Mouse (Mus musculus): ENCODE measurements around the gene Acaa1b. TPM values are rescaled to one million over a fixed set of nuclear protein-coding genes. Genes with fewer than 3 reads are reported as not detected.

Gene Acaa1b
- polyA plus RNA-seq, 1 experiment from 2014 or later, result 5.1 TPM

DNA sequence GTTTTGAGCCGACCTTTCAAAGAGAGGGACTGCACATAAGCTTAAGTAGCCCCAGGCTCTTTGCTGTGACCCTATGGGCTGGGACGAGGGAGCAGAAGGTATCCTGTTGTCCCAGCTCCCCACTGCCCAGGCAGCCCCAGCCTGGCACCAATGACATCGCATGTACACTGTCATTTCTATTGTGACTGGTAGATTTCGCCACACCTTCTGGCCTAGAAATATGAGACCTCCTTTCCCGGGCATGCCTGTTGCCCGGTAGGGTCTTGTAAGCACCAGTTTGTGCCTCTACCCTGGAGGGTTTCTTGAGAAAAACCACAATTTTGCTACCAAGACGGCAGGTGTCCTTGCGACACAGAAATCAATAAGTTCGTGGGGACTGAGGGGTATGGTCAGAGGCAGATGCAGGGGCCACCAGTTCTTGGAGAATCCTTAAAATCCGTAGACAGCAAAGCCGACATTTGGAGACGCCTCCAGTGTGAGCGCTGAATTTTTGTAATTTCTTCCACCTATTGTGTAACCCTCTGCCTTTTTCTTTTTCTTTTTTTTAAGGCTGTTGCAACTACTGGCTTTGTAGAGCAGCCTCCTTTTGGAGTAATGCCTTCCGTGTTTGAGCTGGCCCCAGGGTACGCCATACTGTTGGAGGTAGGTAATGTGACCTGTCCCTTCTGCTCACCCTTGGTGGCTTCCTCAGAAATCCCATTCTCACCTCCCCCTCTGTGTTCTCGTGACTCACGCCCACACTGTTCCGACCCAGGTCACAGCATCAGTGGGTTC lies 34.1 kb downstream of the Acaa1b start:
- H3K4me1 ChIP-seq (ENCODE audit: control insufficient read depth, insufficient read depth, low read depth, low read length), result no peaks in the 10 kb centered on the region
- H3K4me3 ChIP-seq (ENCODE audit: low read length), result no peak overlapping the region
- H3K9me3 ChIP-seq (ENCODE audit: control insufficient read depth, low read length), result no peaks in the 10 kb centered on the region
- H3K4me2 ChIP-seq (ENCODE audit: low read length), result no peak overlapping the region
- WGBS, result 90% methylated on average over 18 of the region's 18 CpGs
- H3K9ac ChIP-seq (ENCODE audit: low read depth, low read length), result no peak overlapping the region
- no peaks in the 10 kb centered on the region for H3K36me3 ChIP-seq (ENCODE audit: control insufficient read depth, insufficient read depth, low read length)
- H3K27me3 ChIP-seq (replicated peaks; ENCODE audit: control insufficient read depth, insufficient read depth, low read length), result no peaks in the 10 kb centered on the region
- H3K27ac ChIP-seq (ENCODE audit: low read depth, low read length), result no peak overlapping the region
- no peak for ATAC-seq

DNA sequence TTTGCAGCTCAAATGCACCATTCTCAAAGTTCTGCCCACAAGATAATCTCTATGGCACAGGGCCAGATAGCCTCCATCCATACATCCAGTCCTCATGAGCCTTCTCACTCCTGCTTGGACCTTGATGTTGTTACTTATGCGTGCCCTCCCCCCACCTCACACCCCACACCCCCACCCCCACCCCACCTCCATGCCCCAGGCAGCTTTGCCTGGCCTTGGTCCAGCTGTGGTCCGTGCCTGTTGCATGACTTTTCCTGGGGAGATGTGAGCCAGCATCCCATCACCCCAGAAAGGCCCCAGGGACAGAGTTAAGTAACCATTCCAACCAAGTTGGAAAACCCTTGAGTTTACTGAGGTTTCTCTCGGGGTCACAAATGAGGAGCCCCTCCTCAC lies 36.7 kb downstream of the Acaa1b start:
- H3K4me2 ChIP-seq (ENCODE audit: low read length), result no peak overlapping the region
- no peak overlapping the region for H3K4me3 ChIP-seq (ENCODE audit: low read length)
- H3K36me3 ChIP-seq (ENCODE audit: control insufficient read depth, insufficient read depth, low read length), result no peaks in the 10 kb centered on the region
- no peak for ATAC-seq
- H3K27ac ChIP-seq (ENCODE audit: low read depth, low read length), result no peak overlapping the region
- H3K4me1 ChIP-seq (ENCODE audit: control insufficient read depth, insufficient read depth, low read depth, low read length), result no peaks in the 10 kb centered on the region
- WGBS, result 72% methylated on average over 3 of the region's 3 CpGs
- no peak overlapping the region for H3K9ac ChIP-seq (ENCODE audit: low read depth, low read length)
- no peaks in the 10 kb centered on the region for H3K9me3 ChIP-seq (ENCODE audit: control insufficient read depth, low read length)
- no peaks in the 10 kb centered on the region for H3K27me3 ChIP-seq (replicated peaks; ENCODE audit: control insufficient read depth, insufficient read depth, low read length)

DNA sequence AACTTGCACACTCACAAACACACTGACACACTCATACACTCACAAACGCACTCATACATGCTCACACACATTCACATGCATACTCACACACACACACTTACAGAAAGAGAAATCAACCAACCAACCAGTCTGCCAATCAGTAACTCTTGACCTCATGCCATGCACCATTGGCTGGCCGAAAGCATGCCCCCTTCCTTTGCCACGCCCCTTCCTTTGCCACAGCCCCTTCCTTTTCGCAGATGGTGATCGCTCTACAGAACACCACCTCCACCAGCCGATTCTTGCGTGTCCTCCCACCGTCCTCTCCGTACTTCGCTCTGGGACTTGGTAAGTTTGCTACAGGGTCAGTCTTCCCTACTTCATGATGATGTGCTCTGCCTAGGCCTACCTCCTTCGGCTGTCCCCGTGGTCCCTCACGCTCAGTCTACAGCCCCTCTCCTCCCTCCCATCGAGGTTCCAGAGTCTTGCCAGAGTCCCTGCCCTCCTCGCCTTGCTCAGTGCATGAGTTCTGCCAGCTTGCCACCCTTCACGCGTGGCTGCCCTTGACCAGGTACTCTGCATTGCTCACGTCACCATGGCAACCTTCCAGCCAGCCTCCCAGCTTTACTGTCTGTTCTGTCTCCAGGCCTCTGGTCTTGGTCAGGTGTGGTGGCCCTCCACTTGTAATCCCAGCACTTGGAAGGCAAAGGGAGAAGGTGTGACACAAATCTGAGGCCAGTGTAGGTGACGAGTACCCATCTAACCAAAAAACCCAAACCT lies 37.3 kb downstream of the Acaa1b start:
- Histone ChIP-seq H3K36me3 (ENCODE audit: control insufficient read depth, insufficient read depth, low read length) (no peaks in the 10 kb centered on the region), H3K27me3 (replicated peaks; ENCODE audit: control insufficient read depth, insufficient read depth, low read length) (no peaks in the 10 kb centered on the region), H3K4me1 (ENCODE audit: control insufficient read depth, insufficient read depth, low read depth, low read length) (no peaks in the 10 kb centered on the region), H3K4me3 (ENCODE audit: low read length) (no peak overlapping the region), H3K27ac (ENCODE audit: low read depth, low read length) (no peak overlapping the region), H3K4me2 (ENCODE audit: low read length) (no peak overlapping the region), H3K9me3 (ENCODE audit: control insufficient read depth, low read length) (no peaks in the 10 kb centered on the region), H3K9ac (ENCODE audit: low read depth, low read length) (no peak overlapping the region)
- no peak for ATAC-seq
- WGBS, result 85% methylated on average over 19 of the region's 19 CpGs

DNA sequence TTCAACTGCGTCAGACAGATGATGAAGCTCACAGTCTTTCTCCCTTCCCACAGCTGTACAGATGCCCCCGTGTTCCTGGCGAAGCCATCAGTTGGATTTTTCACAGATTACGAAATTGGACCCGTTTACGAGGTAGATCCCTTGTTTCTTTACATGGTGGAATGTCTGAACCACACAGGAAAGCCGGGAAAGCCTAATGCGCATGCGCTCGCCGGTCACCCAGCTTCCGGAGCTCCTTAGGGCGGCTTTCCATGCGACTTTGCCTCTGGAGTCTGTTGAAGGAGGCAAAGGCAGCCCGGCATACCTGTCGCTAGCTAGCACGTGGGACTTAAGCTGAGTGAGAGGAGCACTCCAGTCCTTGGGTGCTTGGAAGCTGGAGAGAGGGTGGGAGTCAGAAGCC lies 42.0 kb downstream of the Acaa1b start:
- H3K4me1 ChIP-seq (ENCODE audit: control insufficient read depth, insufficient read depth, low read depth, low read length), result no peaks in the 10 kb centered on the region
- no peak overlapping the region for H3K4me3 ChIP-seq (ENCODE audit: low read length)
- H3K36me3 ChIP-seq (ENCODE audit: control insufficient read depth, insufficient read depth, low read length), result no peaks in the 10 kb centered on the region
- 88% methylated on average over 17 of the region's 17 CpGs for WGBS
- H3K9ac ChIP-seq (ENCODE audit: low read depth, low read length), result no peak overlapping the region
- H3K27me3 ChIP-seq (replicated peaks; ENCODE audit: control insufficient read depth, insufficient read depth, low read length), result no peaks in the 10 kb centered on the region
- no peak overlapping the region for H3K4me2 ChIP-seq (ENCODE audit: low read length)
- ATAC-seq, result no peak
- H3K27ac ChIP-seq (ENCODE audit: low read depth, low read length), result no peak overlapping the region
- no peaks in the 10 kb centered on the region for H3K9me3 ChIP-seq (ENCODE audit: control insufficient read depth, low read length)

DNA sequence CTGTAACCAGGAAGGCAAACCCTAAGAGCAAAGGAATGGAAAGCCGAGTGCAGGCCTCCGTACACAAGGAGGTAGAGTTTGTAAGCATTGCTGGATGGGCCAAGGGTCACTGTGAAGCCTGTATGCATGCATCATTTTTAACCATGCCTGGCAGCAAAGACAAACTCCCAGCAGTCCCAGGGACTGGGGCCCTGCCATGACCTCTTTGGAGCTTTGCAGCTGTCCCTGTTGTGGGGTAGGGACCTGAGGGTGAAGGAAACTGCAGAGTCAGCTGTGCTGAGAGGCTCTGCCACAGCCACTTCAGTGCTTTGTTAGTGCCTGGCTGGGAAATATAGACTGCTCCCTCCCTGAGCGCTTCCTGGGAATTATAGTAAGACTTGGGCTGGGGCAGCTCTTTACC lies 46.3 kb downstream of the Acaa1b start:
- 41% methylated on average over 3 of the region's 3 CpGs for WGBS
- no peaks in the 10 kb centered on the region for H3K36me3 ChIP-seq (ENCODE audit: control insufficient read depth, insufficient read depth, low read length)
- ATAC-seq, result no peak
- H3K4me3 ChIP-seq (ENCODE audit: low read length), result no peak overlapping the region
- H3K9me3 ChIP-seq (ENCODE audit: control insufficient read depth, low read length), result no peaks in the 10 kb centered on the region
- H3K9ac ChIP-seq (ENCODE audit: low read depth, low read length), result no peak overlapping the region
- H3K27ac ChIP-seq (ENCODE audit: low read depth, low read length), result no peak overlapping the region
- H3K4me2 ChIP-seq (ENCODE audit: low read length), result no peak overlapping the region
- no peaks in the 10 kb centered on the region for H3K4me1 ChIP-seq (ENCODE audit: control insufficient read depth, insufficient read depth, low read depth, low read length)
- no peaks in the 10 kb centered on the region for H3K27me3 ChIP-seq (replicated peaks; ENCODE audit: control insufficient read depth, insufficient read depth, low read length)

DNA sequence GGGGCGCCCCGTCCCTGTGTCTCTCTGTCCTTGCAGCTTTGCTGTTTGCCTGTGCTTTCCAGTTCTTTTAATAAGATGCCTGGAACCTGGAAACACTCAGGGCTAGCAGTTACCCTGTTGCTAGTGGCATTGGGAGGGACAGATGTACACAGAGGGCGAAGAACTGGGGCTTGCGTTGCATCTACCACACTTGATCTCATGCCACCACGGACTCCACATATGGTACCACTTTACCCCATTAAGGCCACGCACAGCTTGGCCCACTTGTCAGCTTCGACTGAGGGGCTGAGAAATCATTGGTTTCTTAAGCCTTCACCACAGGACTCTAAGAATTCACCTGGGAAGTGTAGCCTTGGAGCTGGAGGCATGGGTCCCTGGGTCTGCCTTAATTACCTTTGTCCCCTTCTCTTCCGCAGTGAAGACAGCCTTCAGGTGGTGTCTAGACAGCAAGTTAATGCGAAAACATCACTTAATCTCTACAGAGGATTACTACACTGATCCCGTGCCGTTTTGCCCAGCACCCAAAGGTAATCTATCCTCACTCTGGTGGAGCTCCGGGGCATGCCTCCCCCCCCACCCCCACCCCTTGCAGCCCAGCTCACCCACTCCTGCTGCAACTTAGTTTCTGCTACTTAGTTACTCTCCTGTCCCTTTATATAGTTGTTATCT lies 47.1 kb downstream of the Acaa1b start:
- no peaks in the 10 kb centered on the region for H3K27me3 ChIP-seq (replicated peaks; ENCODE audit: control insufficient read depth, insufficient read depth, low read length)
- H3K27ac ChIP-seq (ENCODE audit: low read depth, low read length), result no peak overlapping the region
- no peak overlapping the region for H3K4me3 ChIP-seq (ENCODE audit: low read length)
- no peaks in the 10 kb centered on the region for H3K9me3 ChIP-seq (ENCODE audit: control insufficient read depth, low read length)
- no peak for ATAC-seq
- H3K4me1 ChIP-seq (ENCODE audit: control insufficient read depth, insufficient read depth, low read depth, low read length), result no peaks in the 10 kb centered on the region
- no peak overlapping the region for H3K4me2 ChIP-seq (ENCODE audit: low read length)
- no peaks in the 10 kb centered on the region for H3K36me3 ChIP-seq (ENCODE audit: control insufficient read depth, insufficient read depth, low read length)
- WGBS, result 63% methylated on average over 12 of the region's 12 CpGs
- H3K9ac ChIP-seq (ENCODE audit: low read depth, low read length), result no peak overlapping the region

DNA sequence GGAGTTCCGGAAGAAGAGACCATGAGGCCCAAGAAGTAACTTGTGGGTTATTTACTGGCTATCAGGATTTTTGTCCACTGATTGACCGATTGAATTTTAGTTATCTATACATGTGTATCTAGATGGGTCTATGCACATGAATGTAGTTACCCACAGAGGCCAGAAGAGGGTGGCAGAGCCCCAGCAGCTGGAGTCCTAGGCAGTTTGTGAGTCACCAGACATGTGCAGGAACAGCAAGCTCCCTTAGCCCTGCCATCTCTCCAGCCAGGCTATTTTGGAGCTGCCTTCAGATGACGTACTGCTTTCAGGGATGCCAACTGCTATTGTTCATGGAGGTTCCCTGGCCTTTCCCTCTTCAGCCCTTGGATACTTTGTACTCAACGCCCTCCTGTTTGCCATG lies 49.3 kb downstream of the Acaa1b start:
- Histone ChIP-seq H3K9me3 (ENCODE audit: control insufficient read depth, low read length) (no peaks in the 10 kb centered on the region), H3K27me3 (replicated peaks; ENCODE audit: control insufficient read depth, insufficient read depth, low read length) (peaks cover 4% of the 10 kb centered on the region; the same call in 1 of the 2 replicates), H3K27ac (ENCODE audit: low read depth, low read length) (no peak overlapping the region), H3K4me3 (ENCODE audit: low read length) (no peak overlapping the region), H3K4me2 (ENCODE audit: low read length) (no peak overlapping the region), H3K9ac (ENCODE audit: low read depth, low read length) (no peak overlapping the region), H3K4me1 (ENCODE audit: control insufficient read depth, insufficient read depth, low read depth, low read length) (no peaks in the 10 kb centered on the region; the same call in 1 of the 2 replicates), H3K36me3 (ENCODE audit: control insufficient read depth, insufficient read depth, low read length) (no peaks in the 10 kb centered on the region)
- 89% methylated on average over 4 of the region's 4 CpGs for WGBS
- no peak for ATAC-seq

DNA sequence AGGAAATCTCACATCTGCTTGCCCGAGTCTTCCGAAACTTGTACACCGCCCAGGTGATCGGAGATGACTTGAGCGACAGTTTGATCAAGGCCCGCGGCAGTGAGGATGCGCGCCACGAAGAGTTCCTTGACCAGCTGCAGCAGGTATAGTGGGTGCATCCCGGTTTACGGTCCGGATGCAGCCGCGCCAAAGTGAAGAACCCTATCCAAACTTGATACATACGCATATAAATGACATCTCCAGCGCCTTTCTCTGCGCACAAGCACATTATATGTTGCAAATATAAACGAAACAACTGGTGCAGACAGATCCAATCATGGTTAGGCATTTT lies 54.1 kb downstream of the Acaa1b start:
- 4% methylated on average over 19 of the region's 19 CpGs for WGBS
- peak overlapping the region; percentile 81 for H3K4me2 ChIP-seq (ENCODE audit: low read length)
- H3K4me1 ChIP-seq (ENCODE audit: control insufficient read depth, insufficient read depth, low read depth, low read length), result no peaks in the 10 kb centered on the region; the same call in 1 of the 2 replicates
- no peaks in the 10 kb centered on the region for H3K9me3 ChIP-seq (ENCODE audit: control insufficient read depth, low read length)
- H3K9ac ChIP-seq (ENCODE audit: low read depth, low read length), result peak overlapping the region; percentile 67
- H3K27ac ChIP-seq (ENCODE audit: low read depth, low read length), result 0 out of 2 replicates have a peak overlapping the region, but pooled peaks have one; percentile 48
- no peaks in the 10 kb centered on the region for H3K36me3 ChIP-seq (ENCODE audit: control insufficient read depth, insufficient read depth, low read length)
- no peak for ATAC-seq
- peak overlapping the region; percentile 76 for H3K4me3 ChIP-seq (ENCODE audit: low read length)
- H3K27me3 ChIP-seq (replicated peaks; ENCODE audit: control insufficient read depth, insufficient read depth, low read length), result peaks cover 6% of the 10 kb centered on the region; the same call in 1 of the 2 replicates
